Mouse (Mus musculus) adrenal gland (tissue): ENCODE data around the gene Bcat1.

Source experiments
- intact Hi-C: fragments of 180-260 bp; cut with DNase I; formaldehyde crosslinking; loops from one replicate; pipeline ENCODE4 v1.15.1; 2025

Bcat1 gene

GRCm38 (mm10) chr6:145062763-145063162, 13.2 kb downstream of the Bcat1 start:
- intact Hi-C loops = no loop called here

GRCm38 (mm10) chr6:145061361-145061760, 14.6 kb downstream of the Bcat1 start:
- intact Hi-C loops = no loop called here

- intact Hi-C loops = no loop called here
These were observed 19.9 kb downstream of the Bcat1 start for GRCm38 (mm10) chr6:145056102-145056501.

GRCm38 (mm10) chr6:145055277-145055858, 20.6 kb downstream of the Bcat1 start:
- intact Hi-C loops = no loop called here

GRCm38 (mm10) chr6:145052669-145053068, 23.3 kb downstream of the Bcat1 start:
- intact Hi-C loops = no loop called here

GRCm38 (mm10) chr6:145050899-145051298, 25.1 kb downstream of the Bcat1 start:
- intact Hi-C loops = no loop called here

GRCm38 (mm10) chr6:145048131-145048997, 27.6 kb downstream of the Bcat1 start:
- intact Hi-C loops = no loop called here

GRCm38 (mm10) chr6:145047445-145047857, 28.5 kb downstream of the Bcat1 start:
- intact Hi-C loops = no loop called here

- intact Hi-C loops = no loop called here
These were observed 29.6 kb downstream of the Bcat1 start for GRCm38 (mm10) chr6:145046266-145046890.

- intact Hi-C loops = no loop called here
These were observed 30.9 kb downstream of the Bcat1 start for GRCm38 (mm10) chr6:145044916-145045574.

GRCm38 (mm10) chr6:145040732-145041131, 35.3 kb downstream of the Bcat1 start:
- intact Hi-C loops = no loop called here

- intact Hi-C loops = no loop called here
These were observed 38.4 kb downstream of the Bcat1 start for GRCm38 (mm10) chr6:145037626-145038025.

- intact Hi-C loops = no loop called here
These were observed 40.6 kb downstream of the Bcat1 start for GRCm38 (mm10) chr6:145035412-145035811.

GRCm38 (mm10) chr6:145030587-145030986, 45.4 kb downstream of the Bcat1 start:
- intact Hi-C loops = no loop called here

GRCm38 (mm10) chr6:145023990-145024389, 52.0 kb downstream of the Bcat1 start:
- intact Hi-C loops = no loop called here

- intact Hi-C loops = no loop called here
These were observed 52.8 kb downstream of the Bcat1 start for GRCm38 (mm10) chr6:145022966-145023725.

- intact Hi-C loops = no loop called here
These were observed 53.6 kb downstream of the Bcat1 start for GRCm38 (mm10) chr6:145022349-145022748.

GRCm38 (mm10) chr6:145020553-145020952, 55.4 kb downstream of the Bcat1 start:
- intact Hi-C loops = no loop called here

- intact Hi-C loops = no loop called here
These were observed 57.7 kb downstream of the Bcat1 start for GRCm38 (mm10) chr6:145018295-145018694.

- intact Hi-C loops = no loop called here
These were observed 58.5 kb downstream of the Bcat1 start for GRCm38 (mm10) chr6:145017508-145017907.

- intact Hi-C loops = no loop called here
These were observed 59.3 kb downstream of the Bcat1 start for GRCm38 (mm10) chr6:145016639-145017038.
